Mouse (Mus musculus) ES-Bruce4 (cell line): Measurements from ENCODE around the gene Irak1bp1.

Experiments used
- CTCF ChIP-seq: IDR thresholded peaks from one replicate; pipeline ENCODE4 v1.8.1; 2011; ENCODE audit warnings: low read depth, low read length
- EP300 ChIP-seq: IDR thresholded peaks from 2 replicates; pipeline ENCODE4 v1.6.1; 2011; ENCODE audit warnings: low read depth, low read length; ENCODE audit not compliant: insufficient read depth
- POLR2A ChIP-seq: IDR thresholded peaks from one replicate; pipeline ENCODE4 v1.8.1; 2011; ENCODE audit warnings: low read length; ENCODE audit not compliant: insufficient read depth

DNA sequence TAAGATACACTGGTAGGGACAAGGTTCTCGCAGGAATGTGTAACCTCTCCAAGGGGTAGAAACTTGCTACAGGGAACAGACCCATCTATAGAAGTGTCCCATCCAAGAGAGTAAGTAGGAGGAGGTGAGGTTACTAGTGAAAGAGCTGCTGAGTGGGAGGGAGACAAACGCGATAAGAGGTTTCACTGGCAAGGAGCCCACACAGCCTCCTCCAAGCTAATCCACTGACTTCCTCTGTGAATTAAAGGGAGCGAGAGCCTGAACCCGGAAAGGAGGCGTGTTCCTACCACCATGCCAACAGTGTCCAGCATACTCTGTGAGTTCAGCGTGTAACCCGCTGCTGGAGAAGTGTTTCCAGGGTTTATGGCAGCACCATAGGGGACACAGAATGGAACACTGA lies 29.0 kb upstream of the Irak1bp1 start:
- no peak for TF ChIP-seq CTCF
- no peak for TF ChIP-seq EP300
- TF ChIP-seq POLR2A, result no peak
